Mouse (Mus musculus): ENCODE results near the gene 1500011B03Rik. TPM values are rescaled to one million over a fixed set of nuclear protein-coding genes. Genes with fewer than 3 reads are reported as not detected.

1500011B03Rik gene
- polyA plus RNA-seq, 1 experiment = 34.7 TPM

DNA sequence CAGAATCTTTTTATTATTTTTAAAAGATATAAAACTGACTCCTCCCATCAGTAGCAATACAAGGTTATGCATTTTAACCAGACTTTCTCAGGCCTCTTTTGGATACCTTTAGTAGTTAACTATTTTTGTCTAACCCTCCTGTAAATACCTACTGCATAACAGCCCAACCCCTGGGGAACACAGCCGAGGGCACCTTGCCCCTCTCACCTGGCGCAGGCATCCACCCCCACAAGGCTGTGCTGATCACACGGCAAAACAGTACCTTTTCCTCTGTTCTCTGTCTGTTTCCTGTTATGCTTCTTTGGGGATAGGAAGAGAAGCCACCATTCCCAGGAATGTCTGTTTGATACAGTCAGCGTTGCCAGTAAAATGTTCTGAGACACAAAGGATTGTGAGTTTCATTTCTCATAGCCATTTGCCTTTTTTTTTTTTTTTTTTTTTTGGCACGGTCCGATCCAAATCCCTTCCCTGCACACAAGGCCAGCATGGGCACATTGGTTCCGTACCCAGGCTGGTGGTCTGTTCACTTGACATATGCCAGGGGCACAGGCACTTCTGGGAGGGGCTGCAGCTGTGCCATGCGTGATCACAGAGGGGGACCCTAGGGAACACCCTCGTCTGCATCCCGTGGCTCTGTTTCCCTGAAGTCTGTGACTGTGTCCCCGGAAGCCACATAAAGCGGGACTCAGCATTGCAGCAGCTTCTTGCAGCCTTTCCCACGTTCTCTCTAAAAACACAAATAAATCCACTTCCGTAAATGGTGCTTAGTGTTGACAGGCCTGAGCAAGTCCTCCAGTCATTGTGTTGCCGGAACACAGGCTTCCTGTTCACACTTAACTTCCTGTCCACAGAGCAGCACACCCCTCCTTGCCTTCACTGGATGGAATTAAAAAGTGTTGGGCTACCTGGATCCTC, 17.6 kb downstream of the 1500011B03Rik start:
- Histone ChIP-seq H3K36me3 (ENCODE audit: control insufficient read depth, insufficient read depth) (peaks cover 24% of the 10 kb centered on the region), H3K79me2 (ENCODE audit: control insufficient read depth, insufficient read depth) (no peaks in the 10 kb centered on the region), H3ac (ENCODE audit: control insufficient read depth, insufficient read length, low read depth) (no peak overlapping the region), H3K27me3 (ENCODE audit: control insufficient read depth, insufficient read depth, insufficient read length) (no peaks in the 10 kb centered on the region), H3K79me3 (ENCODE audit: low read depth) (no peaks in the 10 kb centered on the region), H3K4me3 (ENCODE audit: insufficient read depth, poor library complexity, severe bottlenecking) (no peak overlapping the region)
- TF ChIP-seq MAX (IDR thresholded peaks at IDR 0.05) = no peak
- TF ChIP-seq CEBPB (IDR thresholded peaks at IDR 0.05; ENCODE audit: low read depth) = no peak
- TF ChIP-seq FOSL1 (IDR thresholded peaks at IDR 0.05; ENCODE audit: insufficient read depth, low read length, poor library complexity, severe bottlenecking) = no peak
- no peak for TF ChIP-seq CTCF (IDR thresholded peaks at IDR 0.05; ENCODE audit: control insufficient read depth, insufficient read depth, insufficient read length)
- no peak for TF ChIP-seq USF1 (IDR thresholded peaks at IDR 0.05; ENCODE audit: low read depth)
- no peak for TF ChIP-seq MYOG (IDR thresholded peaks at IDR 0.05; ENCODE audit: control insufficient read depth, extremely low read depth, insufficient read length)
- TF ChIP-seq MYOD1 (IDR thresholded peaks at IDR 0.05; ENCODE audit: control insufficient read depth, insufficient read length, low read depth) = no peak

GRCm38 (mm10) chr5:114804958-114805357, 18.3 kb downstream of the 1500011B03Rik start:
- Histone ChIP-seq H3ac (ENCODE audit: control insufficient read depth, insufficient read length, low read depth) (no peak overlapping the region), H3K79me2 (ENCODE audit: control insufficient read depth, insufficient read depth) (no peaks in the 10 kb centered on the region), H3K4me3 (ENCODE audit: insufficient read depth, poor library complexity, severe bottlenecking) (no peak overlapping the region), H3K36me3 (ENCODE audit: control insufficient read depth, insufficient read depth) (peaks cover 27% of the 10 kb centered on the region), H3K79me3 (ENCODE audit: low read depth) (no peaks in the 10 kb centered on the region), H3K27me3 (ENCODE audit: control insufficient read depth, insufficient read depth, insufficient read length) (no peaks in the 10 kb centered on the region)
- no peak for TF ChIP-seq MAX (IDR thresholded peaks at IDR 0.05)
- no peak for TF ChIP-seq USF1 (IDR thresholded peaks at IDR 0.05; ENCODE audit: low read depth)
- TF ChIP-seq MYOG (IDR thresholded peaks at IDR 0.05; ENCODE audit: control insufficient read depth, extremely low read depth, insufficient read length) = no peak
- TF ChIP-seq CEBPB (IDR thresholded peaks at IDR 0.05; ENCODE audit: low read depth) = no peak
- TF ChIP-seq MYOD1 (IDR thresholded peaks at IDR 0.05; ENCODE audit: control insufficient read depth, insufficient read length, low read depth) = no peak
- no peak for TF ChIP-seq FOSL1 (IDR thresholded peaks at IDR 0.05; ENCODE audit: insufficient read depth, low read length, poor library complexity, severe bottlenecking)
- TF ChIP-seq CTCF (IDR thresholded peaks at IDR 0.05; ENCODE audit: control insufficient read depth, insufficient read depth, insufficient read length) = no peak

DNA sequence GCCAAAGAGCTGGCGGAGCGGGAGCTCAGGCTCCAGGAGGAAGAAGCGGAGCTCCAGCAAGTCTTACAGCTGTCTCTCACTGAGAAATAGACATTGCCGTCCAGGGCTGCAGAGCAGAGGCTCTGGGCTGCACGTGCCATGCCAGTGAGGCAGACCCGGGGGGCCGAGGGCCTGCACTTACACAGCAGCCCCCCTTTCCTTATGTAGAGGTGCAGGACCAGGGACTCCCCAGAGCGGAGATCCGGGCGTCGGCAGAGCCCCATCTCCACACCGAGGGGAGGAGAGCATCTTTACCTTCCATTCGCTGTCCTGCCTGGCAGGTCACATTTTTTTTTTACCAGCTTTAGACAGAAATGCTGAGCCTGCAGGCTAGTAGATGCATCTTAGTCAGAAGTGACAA, 18.9 kb downstream of the 1500011B03Rik start:
- Histone ChIP-seq H3K27me3 (ENCODE audit: control insufficient read depth, insufficient read depth, insufficient read length) (no peaks in the 10 kb centered on the region), H3ac (ENCODE audit: control insufficient read depth, insufficient read length, low read depth) (no peak overlapping the region), H3K79me2 (ENCODE audit: control insufficient read depth, insufficient read depth) (no peaks in the 10 kb centered on the region), H3K36me3 (ENCODE audit: control insufficient read depth, insufficient read depth) (peaks cover 27% of the 10 kb centered on the region), H3K79me3 (ENCODE audit: low read depth) (no peaks in the 10 kb centered on the region), H3K4me3 (ENCODE audit: insufficient read depth, poor library complexity, severe bottlenecking) (no peak overlapping the region)
- TF ChIP-seq MYOG (IDR thresholded peaks at IDR 0.05; ENCODE audit: control insufficient read depth, extremely low read depth, insufficient read length) = no peak
- TF ChIP-seq FOSL1 (IDR thresholded peaks at IDR 0.05; ENCODE audit: insufficient read depth, low read length, poor library complexity, severe bottlenecking) = no peak
- no peak for TF ChIP-seq USF1 (IDR thresholded peaks at IDR 0.05; ENCODE audit: low read depth)
- TF ChIP-seq MAX (IDR thresholded peaks at IDR 0.05) = no peak
- TF ChIP-seq CTCF (IDR thresholded peaks at IDR 0.05; ENCODE audit: control insufficient read depth, insufficient read depth, insufficient read length) = no peak
- no peak for TF ChIP-seq CEBPB (IDR thresholded peaks at IDR 0.05; ENCODE audit: low read depth)
- TF ChIP-seq MYOD1 (IDR thresholded peaks at IDR 0.05; ENCODE audit: control insufficient read depth, insufficient read length, low read depth) = no peak

- Histone ChIP-seq H3K4me3 (ENCODE audit: insufficient read depth, poor library complexity, severe bottlenecking) (no peak overlapping the region), H3K79me2 (ENCODE audit: control insufficient read depth, insufficient read depth) (no peaks in the 10 kb centered on the region), H3K79me3 (ENCODE audit: low read depth) (no peaks in the 10 kb centered on the region), H3ac (ENCODE audit: control insufficient read depth, insufficient read length, low read depth) (no peak overlapping the region), H3K36me3 (ENCODE audit: control insufficient read depth, insufficient read depth) (peaks cover 27% of the 10 kb centered on the region), H3K27me3 (ENCODE audit: control insufficient read depth, insufficient read depth, insufficient read length) (no peaks in the 10 kb centered on the region)
- TF ChIP-seq MAX (IDR thresholded peaks at IDR 0.05) (no peak), MYOG (IDR thresholded peaks at IDR 0.05; ENCODE audit: control insufficient read depth, extremely low read depth, insufficient read length) (no peak), MYOD1 (IDR thresholded peaks at IDR 0.05; ENCODE audit: control insufficient read depth, insufficient read length, low read depth) (no peak), USF1 (IDR thresholded peaks at IDR 0.05; ENCODE audit: low read depth) (no peak), FOSL1 (IDR thresholded peaks at IDR 0.05; ENCODE audit: insufficient read depth, low read length, poor library complexity, severe bottlenecking) (no peak), CEBPB (IDR thresholded peaks at IDR 0.05; ENCODE audit: low read depth) (no peak), CTCF (IDR thresholded peaks at IDR 0.05; ENCODE audit: control insufficient read depth, insufficient read depth, insufficient read length) (no peak)
These were observed 20.0 kb downstream of the 1500011B03Rik start for GRCm38 (mm10) chr5:114803231-114803630.

DNA sequence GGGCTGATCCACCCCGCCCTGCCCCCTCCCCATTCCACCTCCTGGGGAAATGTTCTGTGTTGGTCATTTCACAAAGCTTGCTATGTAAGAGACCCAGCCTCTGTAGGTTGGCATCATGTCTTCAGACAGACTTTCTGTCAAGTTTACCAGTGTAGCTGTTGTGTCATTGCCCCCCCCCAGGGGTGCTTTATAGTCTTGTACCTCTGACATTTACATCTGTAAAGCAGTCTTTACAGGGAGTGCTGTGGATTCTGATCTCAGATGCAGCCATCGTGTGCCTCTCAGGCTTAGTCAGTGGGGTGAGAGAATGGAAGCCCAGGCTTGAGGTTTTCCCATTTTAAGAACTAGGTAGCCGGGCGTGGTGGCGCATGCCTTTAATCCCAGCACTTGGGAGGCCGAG, 21.4 kb downstream of the 1500011B03Rik start:
- H3K79me3 ChIP-seq (ENCODE audit: low read depth) = no peaks in the 10 kb centered on the region
- no peaks in the 10 kb centered on the region for H3K27me3 ChIP-seq (ENCODE audit: control insufficient read depth, insufficient read depth, insufficient read length)
- H3K4me3 ChIP-seq (ENCODE audit: insufficient read depth, poor library complexity, severe bottlenecking) = no peak overlapping the region
- no peak overlapping the region for H3ac ChIP-seq (ENCODE audit: control insufficient read depth, insufficient read length, low read depth)
- no peaks in the 10 kb centered on the region for H3K79me2 ChIP-seq (ENCODE audit: control insufficient read depth, insufficient read depth)
- peaks cover 27% of the 10 kb centered on the region for H3K36me3 ChIP-seq (ENCODE audit: control insufficient read depth, insufficient read depth)
- TF ChIP-seq CTCF (IDR thresholded peaks at IDR 0.05; ENCODE audit: control insufficient read depth, insufficient read depth, insufficient read length) (no peak), MYOD1 (IDR thresholded peaks at IDR 0.05; ENCODE audit: control insufficient read depth, insufficient read length, low read depth) (no peak), CEBPB (IDR thresholded peaks at IDR 0.05; ENCODE audit: low read depth) (no peak)
